Mouse (Mus musculus): Measurements from ENCODE around the gene Eif4g3. TPM values are rescaled to one million over a fixed set of nuclear protein-coding genes. Genes with fewer than 3 reads are reported as not detected.
A peak's percentile ranks its signal among the peaks of the same experiment; 100 is the strongest.

Eif4g3 gene
- total and polyA plus RNA-seq, 3 experiments = 25.5 to 97.9 (median 72.3) TPM

GRCm38 (mm10) chr4:138102413-138102812, 109.6 kb downstream of the Eif4g3 start:
- DNase-seq (ENCODE audit: low spot score) (no peak), ATAC-seq (ENCODE audit: extremely low read depth, insufficient number of reproducible peaks, low FRiP score, poor library complexity, severe bottlenecking) (no peak)
- no peak overlapping the region for H3K4me3 ChIP-seq (ENCODE audit: low read depth, low read length)
- H3K27me3 ChIP-seq (ENCODE audit: insufficient read depth, low read length) = no peaks in the 10 kb centered on the region
- TF ChIP-seq CTCF (IDR thresholded peaks at IDR 0.05; ENCODE audit: low read depth, low read length) = no peak
- TF ChIP-seq GATA1 (IDR thresholded peaks at IDR 0.05; ENCODE audit: borderline replicate concordance, low read length) = no peak
- no peak for TF ChIP-seq TAL1 (conservative IDR thresholded peaks at IDR 0.05; ENCODE audit: low read depth, low read length)
- no peak for TF ChIP-seq GATA2 (IDR thresholded peaks at IDR 0.05; ENCODE audit: borderline replicate concordance, low read depth, low read length)
- TF ChIP-seq POLR2AphosphoS5 (IDR thresholded peaks at IDR 0.05; ENCODE audit: insufficient replicate concordance, low read depth, low read length) = no peak
- no peaks in the 10 kb centered on the region for H3K9me3 ChIP-seq (replicated peaks)
- H3K4me1 ChIP-seq (ENCODE audit: insufficient read depth, low read depth, low read length) = no peaks in the 10 kb centered on the region
- H3K36me3 ChIP-seq (replicated peaks) = peaks cover 95% of the 10 kb centered on the region

- Histone ChIP-seq H3K27me3 (ENCODE audit: insufficient read depth, low read length) (no peaks in the 10 kb centered on the region), H3K9me3 (replicated peaks) (no peaks in the 10 kb centered on the region), H3K4me3 (ENCODE audit: low read depth, low read length) (no peak overlapping the region), H3K36me3 (replicated peaks) (peaks cover 96% of the 10 kb centered on the region), H3K4me1 (ENCODE audit: insufficient read depth, low read depth, low read length) (no peaks in the 10 kb centered on the region)
- ATAC-seq (ENCODE audit: extremely low read depth, insufficient number of reproducible peaks, low FRiP score, poor library complexity, severe bottlenecking) (no peak), DNase-seq (ENCODE audit: low spot score) (no peak)
- TF ChIP-seq GATA1 (IDR thresholded peaks at IDR 0.05; ENCODE audit: borderline replicate concordance, low read length) (no peak), POLR2AphosphoS5 (IDR thresholded peaks at IDR 0.05; ENCODE audit: insufficient replicate concordance, low read depth, low read length) (no peak), GATA2 (IDR thresholded peaks at IDR 0.05; ENCODE audit: borderline replicate concordance, low read depth, low read length) (no peak), TAL1 (conservative IDR thresholded peaks at IDR 0.05; ENCODE audit: low read depth, low read length) (no peak), CTCF (IDR thresholded peaks at IDR 0.05; ENCODE audit: low read depth, low read length) (no peak)
Measured at GRCm38 (mm10) chr4:138104967-138105366, 112.1 kb downstream of the Eif4g3 start.

- H3K4me3 ChIP-seq (ENCODE audit: low read depth, low read length) = no peak overlapping the region
- DNase-seq (ENCODE audit: low spot score) = peak; percentile 43
- no peak for TF ChIP-seq GATA2 (IDR thresholded peaks at IDR 0.05; ENCODE audit: borderline replicate concordance, low read depth, low read length)
- no peak for TF ChIP-seq TAL1 (conservative IDR thresholded peaks at IDR 0.05; ENCODE audit: low read depth, low read length)
- TF ChIP-seq GATA1 (IDR thresholded peaks at IDR 0.05; ENCODE audit: borderline replicate concordance, low read length) = no peak
- peak; percentile 62 for TF ChIP-seq CTCF (IDR thresholded peaks at IDR 0.05; ENCODE audit: low read depth, low read length)
- TF ChIP-seq POLR2AphosphoS5 (IDR thresholded peaks at IDR 0.05; ENCODE audit: insufficient replicate concordance, low read depth, low read length) = no peak
- H3K27me3 ChIP-seq (ENCODE audit: insufficient read depth, low read length) = no peaks in the 10 kb centered on the region
- ATAC-seq (ENCODE audit: extremely low read depth, insufficient number of reproducible peaks, low FRiP score, poor library complexity, severe bottlenecking) = no peak; the same call in 1 of the 2 replicates
- no peaks in the 10 kb centered on the region for H3K9me3 ChIP-seq (replicated peaks)
- H3K36me3 ChIP-seq (replicated peaks) = peaks cover 96% of the 10 kb centered on the region
- H3K4me1 ChIP-seq (ENCODE audit: insufficient read depth, low read depth, low read length) = 0 out of 2 replicates have a peak, but pooled peaks cover 3% of the 10 kb centered on the region
Measured at GRCm38 (mm10) chr4:138107441-138108409, 114.9 kb downstream of the Eif4g3 start.

- peaks cover 94% of the 10 kb centered on the region for H3K36me3 ChIP-seq (replicated peaks)
- no peaks in the 10 kb centered on the region for H3K9me3 ChIP-seq (replicated peaks)
- DNase-seq (ENCODE audit: low spot score) (no peak), ATAC-seq (ENCODE audit: extremely low read depth, insufficient number of reproducible peaks, low FRiP score, poor library complexity, severe bottlenecking) (no peak)
- H3K4me3 ChIP-seq (ENCODE audit: low read depth, low read length) = no peak overlapping the region
- no peak for TF ChIP-seq TAL1 (conservative IDR thresholded peaks at IDR 0.05; ENCODE audit: low read depth, low read length)
- TF ChIP-seq GATA1 (IDR thresholded peaks at IDR 0.05; ENCODE audit: borderline replicate concordance, low read length) = no peak
- TF ChIP-seq CTCF (IDR thresholded peaks at IDR 0.05; ENCODE audit: low read depth, low read length) = no peak
- 0 out of 2 replicates have a peak, but pooled peaks cover 3% of the 10 kb centered on the region for H3K4me1 ChIP-seq (ENCODE audit: insufficient read depth, low read depth, low read length)
- no peaks in the 10 kb centered on the region for H3K27me3 ChIP-seq (ENCODE audit: insufficient read depth, low read length)
Measured at GRCm38 (mm10) chr4:138108541-138108940, 115.7 kb downstream of the Eif4g3 start.

- DNase-seq (ENCODE audit: low spot score) (no peak), ATAC-seq (ENCODE audit: extremely low read depth, insufficient number of reproducible peaks, low FRiP score, poor library complexity, severe bottlenecking) (no peak)
- Histone ChIP-seq H3K27me3 (ENCODE audit: insufficient read depth, low read length) (no peaks in the 10 kb centered on the region), H3K9me3 (replicated peaks) (no peaks in the 10 kb centered on the region), H3K4me1 (ENCODE audit: insufficient read depth, low read depth, low read length) (0 out of 2 replicates have a peak, but pooled peaks cover 3% of the 10 kb centered on the region), H3K4me3 (ENCODE audit: low read depth, low read length) (no peak overlapping the region), H3K36me3 (replicated peaks) (peaks cover 94% of the 10 kb centered on the region)
- TF ChIP-seq CTCF (IDR thresholded peaks at IDR 0.05; ENCODE audit: low read depth, low read length) (no peak), TAL1 (conservative IDR thresholded peaks at IDR 0.05; ENCODE audit: low read depth, low read length) (no peak), GATA2 (IDR thresholded peaks at IDR 0.05; ENCODE audit: borderline replicate concordance, low read depth, low read length) (no peak), GATA1 (IDR thresholded peaks at IDR 0.05; ENCODE audit: borderline replicate concordance, low read length) (no peak), POLR2AphosphoS5 (IDR thresholded peaks at IDR 0.05; ENCODE audit: insufficient replicate concordance, low read depth, low read length) (no peak)
Measured at GRCm38 (mm10) chr4:138109332-138109731, 116.5 kb downstream of the Eif4g3 start.

GRCm38 (mm10) chr4:138111858-138112257, 119.0 kb downstream of the Eif4g3 start:
- TF ChIP-seq TAL1 (conservative IDR thresholded peaks at IDR 0.05; ENCODE audit: low read depth, low read length) (no peak), GATA1 (IDR thresholded peaks at IDR 0.05; ENCODE audit: borderline replicate concordance, low read length) (no peak), GATA2 (IDR thresholded peaks at IDR 0.05; ENCODE audit: borderline replicate concordance, low read depth, low read length) (no peak)
- peaks cover 93% of the 10 kb centered on the region for H3K36me3 ChIP-seq (replicated peaks)
- H3K4me3 ChIP-seq (ENCODE audit: low read depth, low read length) = no peak overlapping the region
- DNase-seq (ENCODE audit: low spot score) (no peak), ATAC-seq (ENCODE audit: extremely low read depth, insufficient number of reproducible peaks, low FRiP score, poor library complexity, severe bottlenecking) (no peak)
- no peaks in the 10 kb centered on the region for H3K27me3 ChIP-seq (ENCODE audit: insufficient read depth, low read length)
- no peaks in the 10 kb centered on the region for H3K9me3 ChIP-seq (replicated peaks)
- H3K4me1 ChIP-seq (ENCODE audit: insufficient read depth, low read depth, low read length) = 0 out of 2 replicates have a peak, but pooled peaks cover 3% of the 10 kb centered on the region
